Mouse (Mus musculus): ENCODE measurements at regions not wholly inside any gene's neighbourhood (a gene's known extent, or its start where the extent isn't known, plus 50 kb on each side); places are given as distances from the start of the nearest gene placed in this dataset.

GRCm38 (mm10) chr3:105241048-105241447 is 174.4 kb downstream of the 4930564D02Rik start:
- H3K27me3 ChIP-seq (ENCODE audit: control insufficient read depth in 1 of 2, insufficient read depth in 2 of 2, low read length in 2 of 2): no peaks in the 10 kb centered on the region
- no peaks in the 10 kb centered on the region for H3K4me1 ChIP-seq (ENCODE audit: control insufficient read depth in 1 of 2, insufficient read depth in 2 of 2, low read length in 2 of 2)
- H3K9ac ChIP-seq (ENCODE audit: control insufficient read depth, low read depth, low read length, poor library complexity, severe bottlenecking): no peak overlapping the region
- DNase-seq (ENCODE audit: low read depth, low spot score): no peak
- TF ChIP-seq SMC3 (IDR thresholded peaks at IDR 0.05; ENCODE audit: low read depth, low read length) (no peak), NRF1 (IDR thresholded peaks at IDR 0.05; ENCODE audit: insufficient read depth, low read depth, low read length, poor library complexity, severe bottlenecking) (no peak), UBTF (IDR thresholded peaks at IDR 0.05; ENCODE audit: borderline replicate concordance, insufficient read depth, low read depth, low read length) (no peak)
- no peak overlapping the region for H3K4me3 ChIP-seq (ENCODE audit: control insufficient read depth in 1 of 2, insufficient read depth in 1 of 2, low read depth in 2 of 2, low read length in 2 of 2)
- H3K79me2 ChIP-seq (ENCODE audit: control insufficient read depth, insufficient read depth, low read length, poor library complexity): no peaks in the 10 kb centered on the region
- no peak overlapping the region for H3K27ac ChIP-seq (ENCODE audit: control insufficient read depth, low read depth, low read length)
- no peaks in the 10 kb centered on the region for H3K36me3 ChIP-seq (ENCODE audit: control insufficient read depth in 1 of 2, insufficient read depth in 2 of 2, low read length in 2 of 2)
- H3K9me3 ChIP-seq (replicated peaks; ENCODE audit: insufficient read depth, low read length): no peaks in the 10 kb centered on the region

- TF ChIP-seq GABPA (IDR thresholded peaks at IDR 0.05; ENCODE audit: low read depth, low read length) (no peak), MAX (IDR thresholded peaks at IDR 0.05; ENCODE audit: low read length) (no peak), USF2 (IDR thresholded peaks at IDR 0.05; ENCODE audit: borderline replicate concordance in 1 of 2, insufficient read depth in 1 of 2, low read depth in 1 of 2, low read length in 2 of 2) (no peak), SIN3A (IDR thresholded peaks at IDR 0.05; ENCODE audit: low read length) (no peak), RAD21 (IDR thresholded peaks at IDR 0.05; ENCODE audit: low read depth, low read length) (no peak)
- DNase-seq (ENCODE audit: low read depth, low spot score): no peak
- no peak overlapping the region for H3K4me3 ChIP-seq (ENCODE audit: control insufficient read depth in 1 of 2, insufficient read depth in 1 of 2, low read depth in 2 of 2, low read length in 2 of 2)
- H3K27me3 ChIP-seq (ENCODE audit: control insufficient read depth in 1 of 2, insufficient read depth in 2 of 2, low read length in 2 of 2): no peaks in the 10 kb centered on the region
- no peak overlapping the region for H3K27ac ChIP-seq (ENCODE audit: control insufficient read depth, low read depth, low read length)
- H3K9ac ChIP-seq (ENCODE audit: control insufficient read depth, low read depth, low read length, poor library complexity, severe bottlenecking): no peak overlapping the region
- no peaks in the 10 kb centered on the region for H3K79me2 ChIP-seq (ENCODE audit: control insufficient read depth, insufficient read depth, low read length, poor library complexity)
- H3K4me1 ChIP-seq (ENCODE audit: control insufficient read depth in 1 of 2, insufficient read depth in 2 of 2, low read length in 2 of 2): no peaks in the 10 kb centered on the region
- no peaks in the 10 kb centered on the region for H3K9me3 ChIP-seq (replicated peaks; ENCODE audit: insufficient read depth, low read length)
- no peaks in the 10 kb centered on the region for H3K36me3 ChIP-seq (ENCODE audit: control insufficient read depth in 1 of 2, insufficient read depth in 2 of 2, low read length in 2 of 2)
These were observed 190.5 kb downstream of the 4930564D02Rik start for GRCm38 (mm10) chr3:105257096-105257495.

DNA sequence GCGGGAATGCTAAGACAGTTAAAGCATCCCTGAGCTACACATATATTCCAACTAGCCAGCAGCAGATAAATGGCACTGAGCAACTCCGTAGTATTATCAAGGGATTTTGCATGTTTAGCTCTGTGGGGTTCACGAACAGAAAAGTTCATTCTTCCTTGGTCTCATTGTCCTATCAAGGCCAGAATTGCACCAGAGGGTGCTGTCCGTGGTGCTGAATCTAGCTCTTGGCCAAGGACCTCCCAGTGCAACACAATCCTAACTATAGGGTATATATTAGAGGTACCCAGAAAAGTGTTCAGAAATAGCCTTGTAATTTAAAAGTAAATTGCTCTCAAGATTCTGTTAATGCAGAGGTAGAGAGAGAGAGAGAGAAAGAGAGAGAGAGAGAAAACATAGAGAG is 176.9 kb upstream of the Kcnd3 start:
- DNase-seq (ENCODE audit: low read depth, low spot score): peak; percentile 65
- no peaks in the 10 kb centered on the region for H3K79me2 ChIP-seq (ENCODE audit: control insufficient read depth, insufficient read depth, low read length, poor library complexity)
- no peak overlapping the region for H3K4me3 ChIP-seq (ENCODE audit: control insufficient read depth in 1 of 2, insufficient read depth in 1 of 2, low read depth in 2 of 2, low read length in 2 of 2)
- H3K4me1 ChIP-seq (ENCODE audit: control insufficient read depth in 1 of 2, insufficient read depth in 2 of 2, low read length in 2 of 2): no peaks in the 10 kb centered on the region
- no peaks in the 10 kb centered on the region for H3K27me3 ChIP-seq (ENCODE audit: control insufficient read depth in 1 of 2, insufficient read depth in 2 of 2, low read length in 2 of 2)
- no peak overlapping the region for H3K27ac ChIP-seq (ENCODE audit: control insufficient read depth, low read depth, low read length)
- no peak overlapping the region for H3K9ac ChIP-seq (ENCODE audit: control insufficient read depth, low read depth, low read length, poor library complexity, severe bottlenecking)
- TF ChIP-seq NRF1 (IDR thresholded peaks at IDR 0.05; ENCODE audit: insufficient read depth, low read depth, low read length, poor library complexity, severe bottlenecking) (no peak), ETS1 (IDR thresholded peaks at IDR 0.05; ENCODE audit: low read depth, low read length) (no peak), POLR2AphosphoS2 (IDR thresholded peaks at IDR 0.05; ENCODE audit: low read length) (no peak), TCF12 (IDR thresholded peaks at IDR 0.05; ENCODE audit: low read depth, low read length) (no peak), ZC3H11A (IDR thresholded peaks at IDR 0.05; ENCODE audit: low read depth, low read length) (no peak), RCOR1 (IDR thresholded peaks at IDR 0.05; ENCODE audit: low read depth, low read length) (no peak), USF2 (IDR thresholded peaks at IDR 0.05; ENCODE audit: borderline replicate concordance in 1 of 2, insufficient read depth in 1 of 2, low read depth in 1 of 2, low read length in 2 of 2) (no peak), EP300 (IDR thresholded peaks at IDR 0.05; ENCODE audit: low read depth in 1 of 2, low read length in 2 of 2) (no peak)
- H3K36me3 ChIP-seq (ENCODE audit: control insufficient read depth in 1 of 2, insufficient read depth in 2 of 2, low read length in 2 of 2): no peaks in the 10 kb centered on the region
- H3K9me3 ChIP-seq (replicated peaks; ENCODE audit: insufficient read depth, low read length): no peaks in the 10 kb centered on the region
